In genomic region chr9:122117692-122118529, GRCm38 (mm10) we compare ENCODE assay signal across 8 mouse cellular contexts. TPM values are rescaled to one million over a fixed set of nuclear protein-coding genes. Genes with fewer than 3 reads are reported as not detected.
DNase-seq lines count a peak whose midpoint lies in the region; ATAC-seq and TF ChIP-seq lines count a peak whose summit lies in the region.

No protein-coding gene starts in this region.

- peak; percentile 12 to 41 for DNase-seq in layer of hippocampus, adult 2 months (ENCODE audit: low spot score in 2 of 2)
- DNase-seq in layer of hippocampus, adult 9-10 months (ENCODE audit: low spot score), result no peak
- DNase-seq in adrenal gland, postnatal 14 days, result peak; percentile 63
- DNase-seq in liver, adult 2 months (ENCODE audit: extremely low read depth, low read depth, low spot score), result peak; percentile 99
- DNase-seq in thymus, postnatal 4 days, result peak; percentile 66

- peak overlapping the region; percentile 94 for H3K27ac ChIP-seq in layer of hippocampus, adult 2 months
- peak overlapping the region; percentile 94 for H3K27ac ChIP-seq in hindbrain, embryonic 15.5 days (replicated peaks)
- H3K27ac ChIP-seq in liver, adult 2 months (replicated peaks; ENCODE audit: insufficient read depth, low read depth, low read length), result peak overlapping the region; percentile 100
- H3K27ac ChIP-seq in neural tube, embryonic 14.5 days (ENCODE audit: low read depth, low read length), result peak overlapping the region; percentile 91

- no peak for TF ChIP-seq CTCF in layer of hippocampus, adult 2 months (conservative IDR thresholded peaks at IDR 0.05)
- TF ChIP-seq CTCF in liver, adult 2 months (IDR thresholded peaks at IDR 0.05; ENCODE audit: low read depth, low read length), result no peak

- H3K36me3 ChIP-seq in hindbrain, embryonic 15.5 days, result no peaks in the 10 kb centered on the region; the same call in 1 of the 2 replicates
- peaks cover 10% of the 10 kb centered on the region; the same call in 1 of the 2 replicates for H3K36me3 ChIP-seq in liver, adult 2 months (ENCODE audit: control insufficient read depth, insufficient read depth, low read length)
- no peaks in the 10 kb centered on the region; the same call in 1 of the 2 replicates for H3K36me3 ChIP-seq in neural tube, embryonic 14.5 days (ENCODE audit: control insufficient read depth, insufficient read depth, low read length)

- H3K9me3 ChIP-seq in hindbrain, embryonic 15.5 days, result no peaks in the 10 kb centered on the region
- H3K9me3 ChIP-seq in neural tube, embryonic 14.5 days (ENCODE audit: control insufficient read depth, low read length), result no peaks in the 10 kb centered on the region

- H3K9ac ChIP-seq in hindbrain, embryonic 15.5 days, result peak overlapping the region; percentile 93
- peak overlapping the region; percentile 100 for H3K9ac ChIP-seq in liver, adult 2 months (ENCODE audit: low read depth, low read length)
- H3K9ac ChIP-seq in neural tube, embryonic 14.5 days (replicated peaks; ENCODE audit: low read depth, low read length), result peak overlapping the region; percentile 92

- H3K27me3 ChIP-seq in hindbrain, embryonic 15.5 days, result no peaks in the 10 kb centered on the region
- H3K27me3 ChIP-seq in liver, adult 2 months (ENCODE audit: control insufficient read depth, insufficient read depth, low read length), result no peaks in the 10 kb centered on the region
- H3K27me3 ChIP-seq in neural tube, embryonic 14.5 days (ENCODE audit: control insufficient read depth, insufficient read depth, low read length), result no peaks in the 10 kb centered on the region

- H3K4me1 ChIP-seq in hindbrain, embryonic 15.5 days (replicated peaks), result peaks cover 27% of the 10 kb centered on the region
- peaks cover 33% of the 10 kb centered on the region for H3K4me1 ChIP-seq in liver, adult 2 months (ENCODE audit: control insufficient read depth, insufficient read depth, low read length)
- peaks cover 8% of the 10 kb centered on the region for H3K4me1 ChIP-seq in neural tube, embryonic 14.5 days (ENCODE audit: control insufficient read depth, insufficient read depth, low read length)

- H3K4me2 ChIP-seq in hindbrain, embryonic 15.5 days, result peak overlapping the region; percentile 84
- H3K4me2 ChIP-seq in neural tube, embryonic 14.5 days (ENCODE audit: low read depth, low read length), result peak overlapping the region; percentile 53

- H3K4me3 ChIP-seq in layer of hippocampus, adult 2 months, result peak overlapping the region; percentile 85
- H3K4me3 ChIP-seq in hindbrain, embryonic 15.5 days, result peak overlapping the region; percentile 86
- peak overlapping the region; percentile 100 for H3K4me3 ChIP-seq in liver, adult 2 months (ENCODE audit: insufficient read depth, low read depth, low read length)
- peak overlapping the region; percentile 90 for H3K4me3 ChIP-seq in neural tube, embryonic 14.5 days (ENCODE audit: low read depth, low read length)

- no peak for TF ChIP-seq POLR2A in liver, adult 2 months (IDR thresholded peaks at IDR 0.05; ENCODE audit: extremely low read depth, insufficient read depth, low read length)

- WGBS in hindbrain, embryonic 15.5 days, result 5% methylated on average over 40 of the region's 40 CpGs
- whole genome bisulfite sequencing in liver, adult 2 months, result 1% methylated on average over 40 of the region's 40 CpGs
- 6% methylated on average over 40 of the region's 40 CpGs for WGBS in neural tube, embryonic 14.5 days

- ATAC-seq in erythroid progenitor cell, adult 5-6 weeks (replicated peaks; ENCODE audit: low FRiP score, poor library complexity, severe bottlenecking), result 0 out of 2 replicates have a peak, but pooled peaks have one; percentile 10
- no peak for ATAC-seq in hindbrain, embryonic 15.5 days (ENCODE audit: low FRiP score, low read depth)
- no peak for ATAC-seq in neural tube, embryonic 14.5 days (ENCODE audit: low read depth)

- H3K79me2 ChIP-seq in liver, adult 2 months (ENCODE audit: control insufficient read depth, insufficient read depth, low read length), result peaks cover 34% of the 10 kb centered on the region

RNA-seq across cellular contexts. Expression of gene Snrk, which starts 0.8 kb away (rescaled TPM):
- 100 to 1,000 TPM; 103 to 105 TPM for total RNA-seq in layer of hippocampus, adult 2 months (2021)
- 275 and 291 TPM in 2 replicates for total RNA-seq in adrenal gland, postnatal 14 days (2021)
- total RNA-seq in erythroid progenitor cell, adult 5-6 weeks (2015; ENCODE audit: low replicate concordance), result 6.1 and 9.2 TPM in 2 replicates
- total RNA-seq in erythroid progenitor cell, adult 5-6 weeks (2017; ENCODE audit: low replicate concordance), result 5.9 and 11.7 TPM in 2 replicates
- polyA plus RNA-seq in hindbrain, embryonic 15.5 days (2015; fragmentation: Nextera tagmentation; extraction: Ambion mirVana), result 71.9 and 80.2 TPM in 2 replicates
- 67.4 and 78.9 TPM in 2 replicates for total RNA-seq in liver, adult 2 months (2014; rRNA removed)
- polyA plus RNA-seq in liver, adult 2 months (2012; rRNA removed), result 34.3 and 36.4 TPM in 2 replicates
- 43.0 and 55.6 TPM in 2 replicates for polyA plus RNA-seq in neural tube, embryonic 14.5 days (2014; fragmentation: Nextera tagmentation; extraction: Ambion mirVana)
